Mouse (Mus musculus) T-helper 1 cell (primary cell): ENCODE data around the gene Zfp551.

Source experiments
- in situ Hi-C: fragments of 300-600 bp; cut with MboI, MseI; formaldehyde crosslinking; loops from one replicate; pipeline ENCODE4 v1.15.1; 2025; ENCODE audit warnings: high pct_unique_total_duplicates

Zfp551 gene

DNA sequence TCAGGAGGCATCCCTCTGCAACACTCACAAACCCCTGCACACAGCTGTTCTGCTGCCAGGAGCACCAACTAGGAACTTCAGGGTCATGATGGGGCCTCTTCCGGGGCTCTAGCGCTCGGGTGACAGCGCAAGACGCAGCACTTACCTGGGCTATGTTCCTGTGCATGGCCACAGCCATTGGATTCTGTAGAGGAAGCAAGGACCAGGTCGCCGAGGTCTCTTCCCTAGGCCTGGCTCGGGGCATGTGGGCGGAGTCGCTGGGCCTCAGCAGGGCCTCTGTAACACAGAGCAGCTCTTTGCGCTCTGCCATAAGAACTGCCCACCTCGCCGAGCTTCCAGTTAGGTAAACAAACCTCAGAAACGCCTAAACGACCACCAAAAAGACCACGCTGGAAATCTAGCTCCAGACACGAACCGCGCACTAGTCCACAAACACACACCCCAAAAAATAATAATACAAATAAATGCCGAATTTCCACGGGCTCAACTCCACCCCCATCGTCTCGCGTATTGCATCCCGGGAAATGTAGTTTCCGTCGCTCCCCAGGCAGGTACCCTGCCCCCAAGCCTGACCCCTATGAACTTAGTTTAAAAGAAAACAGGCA, at the start of gene Zfp551:
Gene Zfp551, minus strand, starts transcription at position 507 of the 605 bp plus-strand sequence.
- in situ Hi-C loops = loop anchor here (5.0 kb wide), 1 partner anchor 50 kb away; no protein-coding TSS in a partner anchor

- in situ Hi-C loops = loop anchor here (5.0 kb wide), 1 partner anchor 49 kb away; no protein-coding TSS in a partner anchor
Observed at GRCm38 (mm10) chr7:12422855-12423254, 304 bp upstream of the Zfp551 start.

DNA sequence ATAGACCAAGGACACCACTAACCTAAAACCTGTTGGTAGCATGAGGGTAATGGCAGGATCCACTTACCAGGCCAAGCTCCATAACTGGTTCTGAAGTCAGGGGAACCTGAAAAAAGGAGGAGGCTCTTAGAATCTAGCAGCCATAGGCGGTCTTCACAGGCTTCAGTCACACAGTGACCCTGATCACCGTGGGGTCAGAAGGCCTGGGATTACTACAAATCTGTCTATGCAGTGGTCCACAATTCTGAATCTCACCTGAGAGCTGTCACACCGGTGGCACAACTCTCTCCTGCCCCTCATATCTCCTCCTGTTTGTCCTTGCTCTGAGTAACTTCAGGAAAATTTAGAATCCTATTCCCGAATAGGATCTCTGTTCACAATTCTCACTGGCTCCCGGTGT, 810 bp downstream of the Zfp551 start:
- in situ Hi-C loops = loop anchor here (5.0 kb wide), 1 partner anchor 51 kb away; no protein-coding TSS in a partner anchor

DNA sequence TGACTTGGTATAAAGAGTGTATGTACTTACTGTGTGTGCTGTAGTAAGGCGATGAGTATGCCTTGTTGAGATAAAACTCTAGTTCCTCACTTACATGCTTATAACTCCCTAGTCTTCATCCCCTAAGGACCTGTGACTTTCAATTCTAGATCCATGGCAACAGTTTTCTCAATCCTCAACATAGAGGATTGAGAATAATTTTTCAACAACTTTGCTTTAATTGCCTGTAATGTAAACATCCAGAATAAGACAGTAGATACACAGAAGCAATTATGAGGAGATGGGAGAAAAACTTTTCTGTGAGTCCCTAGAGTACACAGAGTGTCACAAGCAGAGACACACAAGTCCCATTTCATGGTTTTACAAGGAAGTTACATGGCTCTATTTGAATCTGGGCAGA, 53.4 kb downstream of the Zfp551 start, which contains the start of gene Vmn1r84:
Gene Vmn1r84, minus strand, starts transcription at position 101 of the 400 bp plus-strand sequence.
- in situ Hi-C loops = no loop called here
